Mouse (Mus musculus) intestine, postnatal 0 days (tissue): ENCODE data around the gene Dbil5. TPM values are rescaled to one million over a fixed set of nuclear protein-coding genes. Genes with fewer than 3 reads are reported as not detected.
"Not testable (repeated sequence)": the region's sequence is repeated elsewhere in the genome, so short reads cannot be mapped to it uniquely, and the experiment has no call there.

Source experiments
- ATAC-seq: fragments of 200-750 bp; cut with Nextera tagmentation; 2 replicates; pipeline ENCODE4 v1.8.0; 2017; ENCODE audit warnings: mild to moderate bottlenecking, moderate TSS enrichment, moderate library complexity
- H3K27ac ChIP-seq: fragments of 300-500 bp; sonication (generic); 2 replicates; pipeline ENCODE4 v1.5.1; 2014; ENCODE audit warnings: mild to moderate bottlenecking, low read depth, low read length, moderate library complexity
- H3K27me3 ChIP-seq: fragments of 300-500 bp; sonication (generic); replicated peaks from 2 replicates; pipeline ENCODE4 v1.6.1; 2014; ENCODE audit warnings: low read length, mixed read lengths; ENCODE audit not compliant: control insufficient read depth, insufficient read depth
- H3K36me3 ChIP-seq: fragments of 300-500 bp; sonication (generic); 2 replicates; pipeline ENCODE4 v1.6.1; 2014; ENCODE audit warnings: mild to moderate bottlenecking, moderate library complexity; ENCODE audit not compliant: control insufficient read depth, insufficient read depth
- H3K4me1 ChIP-seq: fragments of 300-500 bp; sonication (generic); replicated peaks from 2 replicates; pipeline ENCODE4 v1.6.1; 2014; ENCODE audit warnings: antibody characterized with exemption, low read length, mixed read lengths; ENCODE audit not compliant: control insufficient read depth, insufficient read depth
- H3K4me2 ChIP-seq: fragments of 300-500 bp; sonication (generic); replicated peaks from 2 replicates; pipeline ENCODE4 v1.6.1; 2014; ENCODE audit warnings: low read depth, mild to moderate bottlenecking, moderate library complexity
- H3K4me3 ChIP-seq: fragments of 300-500 bp; sonication (generic); 2 replicates; pipeline ENCODE4 v1.5.1; 2014; ENCODE audit warnings: low read depth, low read length
- H3K9ac ChIP-seq: fragments of 300-500 bp; sonication (generic); 2 replicates; pipeline ENCODE4 v1.6.1; 2014; ENCODE audit warnings: mild to moderate bottlenecking, low read depth, low read length
- H3K9me3 ChIP-seq: fragments of 300-500 bp; sonication (generic); 2 replicates; pipeline ENCODE4 v1.6.1; 2016; ENCODE audit warnings: mixed run types; ENCODE audit not compliant: control insufficient read depth
- CTCF ChIP-seq: sonication (generic); IDR thresholded peaks from 2 replicates; pipeline ENCODE4 v1.5.1; 2016; ENCODE audit warnings: low read depth, mild to moderate bottlenecking, control low read depth, antibody characterized with exemption, moderate library complexity
- WGBS: fragments of 180-500 bp; shearing (Covaris S2); extraction: QIAGEN DNeasy Blood & Tissue Kit; methylation state at CpG from one replicate; pipeline ENCODE4 v1.1.7; 2014; 5-methylcytosine and 5-hydroxymethylcytosine counted together
- polyA plus RNA-seq: library from polyadenylated mRNA; unstranded; fragments of >200 nt; fragmentation: Nextera tagmentation; extraction: Ambion mirVana; gene quantifications from 2 replicates; pipeline ENCODE4 v1.2.1, GENCODE M21; 2015

Dbil5 gene
- polyA plus RNA-seq, 1 experiment from 2014 or later: 0.86 TPM

DNA sequence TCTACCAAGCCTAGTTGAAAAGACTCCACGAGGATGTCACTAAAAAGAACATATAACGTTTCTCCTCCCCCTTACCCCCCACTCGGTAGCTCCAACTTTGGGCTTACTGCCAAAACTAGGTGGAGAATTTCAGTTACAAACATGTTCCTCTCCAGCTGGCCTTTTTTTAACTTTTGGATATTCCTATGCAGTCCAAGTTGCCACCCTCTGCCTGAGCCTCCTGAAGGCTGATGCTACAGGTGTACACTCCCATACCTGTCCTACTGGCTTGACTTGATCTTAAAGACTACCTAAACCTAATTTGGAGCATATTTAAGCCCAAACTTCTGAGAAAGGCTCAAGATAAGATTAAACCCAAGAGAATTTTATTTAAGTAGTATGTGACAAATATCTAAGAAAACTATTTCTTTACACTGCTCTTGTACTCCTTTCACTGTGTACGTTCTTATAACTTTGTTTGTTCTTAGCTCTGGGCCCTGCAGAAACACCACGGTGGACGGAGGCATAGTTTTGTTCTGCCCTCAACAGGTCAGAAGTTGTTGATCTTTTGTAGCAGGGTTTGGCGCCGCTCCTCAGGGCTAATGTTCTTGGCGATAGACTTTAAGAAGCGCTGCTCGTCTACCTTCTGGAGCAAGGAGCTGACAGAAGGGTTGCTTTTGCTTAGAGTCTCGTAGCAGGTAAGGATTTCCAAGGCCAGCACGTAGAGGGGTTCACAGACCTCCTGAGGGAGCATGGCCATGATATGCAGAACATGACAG is 7.0 kb upstream of the Dbil5 start:
- ATAC-seq: no peak
- Histone ChIP-seq H3K36me3 (peaks cover 52% of the 10 kb centered on the region), H3K4me1 (no peaks in the 10 kb centered on the region)

DNA sequence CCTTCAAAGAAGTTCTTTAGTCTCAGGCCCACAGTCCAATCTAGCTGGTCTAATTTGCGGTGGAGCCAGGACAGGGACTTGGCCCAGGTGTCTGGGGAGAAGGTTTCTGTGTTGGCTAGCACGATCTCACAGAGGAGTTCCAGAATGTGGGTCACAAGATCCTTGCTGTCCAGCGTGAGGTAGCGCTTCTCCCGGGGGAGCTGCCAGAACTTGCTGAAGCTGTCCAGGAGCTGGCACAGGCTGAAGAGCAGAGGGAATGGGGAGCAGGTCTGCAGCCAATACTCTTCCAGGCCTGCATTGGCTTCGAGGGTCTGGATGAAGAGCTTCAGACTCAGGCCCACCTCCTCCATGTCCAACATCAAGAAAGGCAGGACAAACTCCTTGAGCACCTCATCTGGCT is 5.8 kb upstream of the Dbil5 start:
- not testable (repeated sequence) for H3K9me3 ChIP-seq, H3K4me1 ChIP-seq, H3K4me3 ChIP-seq, H3K4me2 ChIP-seq, H3K9ac ChIP-seq, H3K27me3 ChIP-seq, ATAC-seq, H3K27ac ChIP-seq
- peaks cover 44% of the 10 kb centered on the region for H3K36me3 ChIP-seq
- 100% methylated on average over 2 of the region's 6 CpGs for WGBS

More for the DNA sequence above, 7.0 kb upstream of the Dbil5 start:
- TF ChIP-seq CTCF: no peak
- H3K4me2 ChIP-seq: no peak overlapping the region
- H3K4me3 ChIP-seq: no peak overlapping the region
- H3K9me3 ChIP-seq: no peaks in the 10 kb centered on the region
- no peak overlapping the region for H3K9ac ChIP-seq
- H3K27me3 ChIP-seq: no peaks in the 10 kb centered on the region
- no peak overlapping the region for H3K27ac ChIP-seq
- WGBS: 76% methylated on average over 13 of the region's 13 CpGs

DNA sequence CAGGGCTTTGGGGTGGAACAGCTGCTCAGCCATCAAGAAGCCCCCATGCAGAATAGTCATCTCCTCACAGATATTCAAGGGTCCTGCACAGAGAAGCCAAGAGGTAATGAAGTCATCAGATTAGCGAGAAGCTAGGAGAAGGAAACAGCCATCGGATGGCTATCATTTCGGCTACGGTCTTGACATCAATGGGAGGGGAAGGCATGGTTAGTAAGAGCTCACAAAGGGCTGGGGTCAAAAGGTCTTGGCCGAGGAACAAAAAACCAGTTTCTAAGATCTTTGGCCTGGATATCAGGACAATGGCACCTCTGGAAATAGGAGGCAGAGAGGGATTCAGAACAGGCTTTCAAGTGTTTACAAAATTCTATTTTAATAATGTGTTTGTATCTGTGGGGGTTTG is 3.6 kb upstream of the Dbil5 start:
- Histone ChIP-seq H3K27ac (no peak overlapping the region), H3K4me1 (no peaks in the 10 kb centered on the region), H3K4me3 (no peak overlapping the region), H3K36me3 (peaks cover 24% of the 10 kb centered on the region), H3K9me3 (no peaks in the 10 kb centered on the region), H3K4me2 (no peak overlapping the region), H3K9ac (no peak overlapping the region), H3K27me3 (no peaks in the 10 kb centered on the region)
- 85% methylated on average over 5 of the region's 5 CpGs for WGBS
- ATAC-seq: no peak
- TF ChIP-seq CTCF: no peak

DNA sequence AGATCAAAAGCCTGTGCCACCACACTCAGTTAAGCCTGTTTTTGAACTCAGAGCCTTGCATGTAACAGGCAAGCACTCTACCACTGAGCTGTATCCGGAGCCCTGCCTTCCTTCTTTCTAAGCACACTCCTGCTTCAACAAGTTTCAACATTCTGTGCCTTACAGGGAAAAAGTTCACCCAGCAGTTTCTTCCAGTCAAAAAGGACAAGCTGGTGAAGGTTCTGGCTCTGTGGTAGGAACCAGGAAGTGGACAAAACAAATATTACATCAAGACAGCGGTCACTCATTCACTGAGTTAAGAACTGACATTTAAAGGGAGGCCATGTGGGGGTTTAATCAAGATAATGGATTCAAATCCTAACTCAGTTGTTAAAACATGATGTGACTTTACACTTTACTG is 2.4 kb upstream of the Dbil5 start:
- TF ChIP-seq CTCF: no peak
- 55% methylated on average over 2 of the region's 2 CpGs for WGBS
- H3K27ac ChIP-seq: no peak overlapping the region

DNA sequence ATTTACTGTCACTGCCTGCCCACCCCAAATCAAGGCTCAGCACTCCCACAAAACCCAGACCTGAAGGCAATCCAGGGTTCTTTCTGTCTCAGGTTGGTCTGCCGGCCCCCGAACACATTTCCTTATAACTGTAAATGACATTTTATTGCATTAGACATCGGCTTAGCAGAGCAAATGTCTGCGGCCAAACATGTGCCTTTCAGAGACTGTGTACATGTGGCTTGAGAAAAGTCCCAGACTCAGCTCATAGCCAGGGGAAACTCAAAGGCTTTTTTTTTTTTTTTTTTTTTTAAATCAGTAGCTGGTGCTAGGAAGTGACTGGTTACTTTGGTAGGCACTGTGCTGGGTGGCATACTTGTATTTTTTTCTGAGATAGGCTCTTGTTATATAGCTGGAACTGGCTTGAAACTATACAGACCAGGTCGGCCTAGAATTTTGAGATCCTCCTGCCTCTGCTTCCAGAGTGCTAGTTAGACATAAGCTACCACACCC is 1.3 kb upstream of the Dbil5 start:
- Histone ChIP-seq H3K4me3 (peak overlapping the region; percentile 77; the same call in 1 of the 2 replicates), H3K4me2 (peak overlapping the region; percentile 96; the same call in 1 of the 2 replicates), H3K27me3 (no peaks in the 10 kb centered on the region), H3K27ac (peak overlapping the region; percentile 65; the same call in 1 of the 2 replicates), H3K36me3 (peaks cover 31% of the 10 kb centered on the region), H3K9me3 (no peaks in the 10 kb centered on the region), H3K9ac (no peak overlapping the region), H3K4me1 (no peaks in the 10 kb centered on the region)
- no peak for ATAC-seq
- 61% methylated on average over 5 of the region's 5 CpGs for WGBS
- TF ChIP-seq CTCF: no peak

More for the DNA sequence above, 2.4 kb upstream of the Dbil5 start:
- no peak overlapping the region for H3K4me2 ChIP-seq
- peaks cover 24% of the 10 kb centered on the region for H3K36me3 ChIP-seq
- H3K4me3 ChIP-seq: no peak overlapping the region
- no peak for ATAC-seq
- H3K4me1 ChIP-seq: no peaks in the 10 kb centered on the region
- H3K9ac ChIP-seq: no peak overlapping the region
- no peaks in the 10 kb centered on the region for H3K27me3 ChIP-seq
- H3K9me3 ChIP-seq: no peaks in the 10 kb centered on the region

DNA sequence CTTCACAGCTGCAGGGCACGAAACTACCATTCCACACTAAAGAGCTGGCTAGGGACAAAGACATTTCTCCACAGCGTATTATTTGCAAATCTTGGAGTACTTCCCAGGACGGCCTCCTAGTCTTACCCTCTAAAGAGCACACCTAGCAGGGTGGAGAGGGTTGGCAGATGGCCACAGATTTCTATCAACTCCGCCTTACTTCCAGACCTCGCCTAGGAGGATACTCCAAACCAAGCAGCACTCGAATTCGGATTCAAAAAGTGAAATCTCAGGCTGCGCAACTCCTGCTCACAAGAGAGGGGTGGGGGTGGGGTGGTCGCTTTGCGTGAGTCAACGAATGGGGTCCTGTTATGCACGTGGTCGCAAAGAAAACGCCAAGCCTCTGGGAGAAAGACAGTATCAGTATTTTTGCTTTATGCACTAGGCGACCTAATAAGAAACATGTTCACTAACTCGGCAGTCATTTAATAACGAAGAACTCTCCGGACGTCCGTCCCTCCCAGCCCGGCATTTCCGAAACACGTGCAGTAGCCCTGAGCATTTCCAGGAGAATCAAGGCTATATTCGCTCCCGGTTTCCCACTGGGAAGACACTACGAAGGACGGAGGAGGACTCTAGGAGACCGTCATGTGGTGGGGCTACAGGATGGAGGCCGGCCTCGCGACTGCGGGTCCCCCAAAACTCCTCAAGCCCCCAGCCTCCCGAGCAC is 573 bp upstream of the Dbil5 start:
- Histone ChIP-seq H3K27me3 (no peaks in the 10 kb centered on the region), H3K4me1 (no peaks in the 10 kb centered on the region), H3K27ac (peak overlapping the region; percentile 65), H3K4me3 (peak overlapping the region; percentile 77), H3K36me3 (peaks cover 36% of the 10 kb centered on the region), H3K9me3 (no peaks in the 10 kb centered on the region), H3K4me2 (peak overlapping the region; percentile 96), H3K9ac (peak overlapping the region; percentile 69)
- ATAC-seq: peak; percentile 48
- 1% methylated on average over 33 of the region's 33 CpGs for WGBS
- no peak for TF ChIP-seq CTCF
